Mouse (Mus musculus): ENCODE measurements around the gene Cbr3.

GRCm38 (mm10) chr16:93721771-93722170 lies 38.8 kb downstream of the Cbr3 start:
- TF ChIP-seq CTCF (IDR thresholded peaks at IDR 0.05; ENCODE audit: low read depth, low read length) = no peak
- no peak for TF ChIP-seq POLR2A (IDR thresholded peaks at IDR 0.05; ENCODE audit: insufficient read depth, low read length)
